Mouse (Mus musculus) kidney, adult 2 months (tissue): Measurements from ENCODE around the gene Gpr26. TPM values are rescaled to one million over a fixed set of nuclear protein-coding genes. Genes with fewer than 3 reads are reported as not detected.

Experiments used
- DNase-seq: peaks from one replicate; pipeline ENCODE4 v3.0.0; 2021
- H3K27ac ChIP-seq: fragments of 200-500 bp; 2 replicates; pipeline ENCODE4 v1.5.1; 2012; ENCODE audit warnings: low read depth, low read length, control low read depth, inconsistent platforms; ENCODE audit not compliant: insufficient read depth
- H3K27me3 ChIP-seq: fragments of 200-500 bp; replicated peaks from 2 replicates; pipeline ENCODE4 v1.6.1; 2012; ENCODE audit warnings: mild to moderate bottlenecking, moderate library complexity, low read length, inconsistent platforms; ENCODE audit not compliant: control insufficient read depth, insufficient read depth
- H3K36me3 ChIP-seq: fragments of 200-500 bp; 2 replicates; pipeline ENCODE4 v1.6.1; 2012; ENCODE audit warnings: mild to moderate bottlenecking, moderate library complexity, low read length, inconsistent platforms; ENCODE audit not compliant: control insufficient read depth, insufficient read depth
- H3K4me1 ChIP-seq: fragments of 200-500 bp; 2 replicates; pipeline ENCODE4 v1.6.1; 2011; ENCODE audit warnings: low read length; ENCODE audit not compliant: control insufficient read depth, insufficient read depth
- H3K4me3 ChIP-seq: fragments of 200-500 bp; 2 replicates; pipeline ENCODE4 v1.5.1; 2011; ENCODE audit warnings: mild to moderate bottlenecking, low read depth, low read length, control low read depth; ENCODE audit not compliant: insufficient read depth
- CTCF ChIP-seq: fragments of 200-500 bp; conservative IDR thresholded peaks from 2 replicates; pipeline ENCODE4 v1.5.1; 2011; ENCODE audit warnings: low read depth, mild to moderate bottlenecking, control low read depth, low read length, moderate library complexity, mixed read lengths; ENCODE audit not compliant: insufficient read depth, insufficient read length
- POLR2A ChIP-seq: fragments of 200-500 bp; IDR thresholded peaks from one replicate; pipeline ENCODE4 v1.6.1; 2011; ENCODE audit warnings: low read depth, low read length, control low read depth
- WGBS: fragments of 180-500 bp; shearing (Covaris S2); methylation state at CpG from one replicate; pipeline ENCODE4 v1.1.7; 2018; 5-methylcytosine and 5-hydroxymethylcytosine counted together
- polyA plus RNA-seq: library from polyadenylated mRNA; depleted of rRNA; stranded (reverse); fragments of >200 nt; gene quantifications from 2 replicates; pipeline ENCODE4 v1.2.3, GENCODE M21; 2012; rRNA removed

Gpr26 gene
- polyA plus RNA-seq, 1 experiment: not detected

GRCm38 (mm10) chr7:132025591-132025990 lies 59.3 kb downstream of the Gpr26 start:
- Histone ChIP-seq H3K27ac (no peak overlapping the region), H3K36me3 (no peaks in the 10 kb centered on the region), H3K4me1 (no peaks in the 10 kb centered on the region), H3K4me3 (no peak overlapping the region), H3K27me3 (no peaks in the 10 kb centered on the region)
- DNase-seq: no peak
- 72% methylated on average over 6 of the region's 6 CpGs for WGBS
- TF ChIP-seq CTCF (no peak), POLR2A (no peak)

DNA sequence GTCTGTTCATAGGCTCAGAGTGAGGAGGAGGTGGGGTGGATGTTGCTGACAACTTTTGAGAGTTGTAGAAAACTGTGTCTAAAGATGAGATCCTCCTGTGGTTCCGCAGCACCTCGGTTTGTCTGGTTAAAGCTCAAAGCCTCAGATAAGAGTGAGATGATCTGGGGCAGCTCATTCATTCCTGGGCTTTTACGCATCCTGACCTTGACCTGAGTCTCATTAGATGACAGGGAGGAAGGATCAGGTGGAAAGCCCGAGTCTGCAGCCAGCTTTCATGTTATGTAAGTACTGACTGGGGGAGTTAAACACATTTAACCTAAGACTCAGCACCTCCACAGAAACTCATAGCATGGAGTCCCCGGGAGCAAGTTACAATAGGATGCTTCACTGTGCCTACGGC lies 60.4 kb downstream of the Gpr26 start:
- H3K27ac ChIP-seq: no peak overlapping the region
- no peaks in the 10 kb centered on the region for H3K36me3 ChIP-seq
- TF ChIP-seq CTCF (no peak), POLR2A (no peak)
- no peaks in the 10 kb centered on the region for H3K27me3 ChIP-seq
- WGBS: 47% methylated on average over 6 of the region's 6 CpGs
- H3K4me1 ChIP-seq: no peaks in the 10 kb centered on the region
- no peak overlapping the region for H3K4me3 ChIP-seq
- no peak for DNase-seq

GRCm38 (mm10) chr7:132031940-132032531 lies 65.8 kb downstream of the Gpr26 start:
- H3K36me3 ChIP-seq: no peaks in the 10 kb centered on the region
- 48% methylated on average over 6 of the region's 6 CpGs for WGBS

More at GRCm38 (mm10) chr7:132031940-132032531, 65.8 kb downstream of the Gpr26 start:
- Histone ChIP-seq H3K4me1 (no peaks in the 10 kb centered on the region), H3K4me3 (no peak overlapping the region), H3K27me3 (no peaks in the 10 kb centered on the region), H3K27ac (no peak overlapping the region)
- DNase-seq: no peak
- TF ChIP-seq CTCF (no peak), POLR2A (no peak)

Other genes with a start within 250 kb of the Gpr26 start
- gene Cpxm2, start 188.3 kb downstream of the Gpr26 start, polyA plus RNA-seq: 3.5 and 4.4 TPM in 2 replicates